Mouse (Mus musculus) liver, embryonic 16.5 days (tissue): Measurements from ENCODE around the gene Peli2. TPM values are rescaled to one million over a fixed set of nuclear protein-coding genes. Genes with fewer than 3 reads are reported as not detected.

Experiments
- ATAC-seq: fragments of 200-750 bp; cut with Nextera tagmentation; 2 replicates; pipeline ENCODE4 v1.8.0; 2017; ENCODE audit warnings: low read depth, mild to moderate bottlenecking, moderate number of reproducible peaks, moderate library complexity
- H3K27ac ChIP-seq: fragments of 300-500 bp; sonication (generic); 2 replicates; pipeline ENCODE4 v1.5.1; 2014; ENCODE audit warnings: mild to moderate bottlenecking, low read length
- H3K27me3 ChIP-seq: fragments of 300-500 bp; sonication (generic); 2 replicates; pipeline ENCODE4 v1.6.1; 2014; ENCODE audit warnings: low read depth, low read length, mixed read lengths; ENCODE audit not compliant: control insufficient read depth, insufficient read depth
- H3K36me3 ChIP-seq: fragments of 300-500 bp; sonication (generic); 2 replicates; pipeline ENCODE4 v1.6.1; 2014; ENCODE audit warnings: mild to moderate bottlenecking; ENCODE audit not compliant: control insufficient read depth, insufficient read depth
- H3K4me1 ChIP-seq: fragments of 300-500 bp; sonication (generic); 2 replicates; pipeline ENCODE4 v1.6.1; 2014; ENCODE audit warnings: low read depth, low read length, mixed read lengths; ENCODE audit not compliant: control insufficient read depth
- H3K4me2 ChIP-seq: fragments of 300-500 bp; sonication (generic); 2 replicates; pipeline ENCODE4 v1.6.1; 2014; ENCODE audit warnings: low read depth, low read length, mixed read lengths
- H3K4me3 ChIP-seq: fragments of 300-500 bp; sonication (generic); 2 replicates; pipeline ENCODE4 v1.5.1; 2014; ENCODE audit warnings: low read depth, mild to moderate bottlenecking, low read length
- H3K9ac ChIP-seq: fragments of 300-500 bp; sonication (generic); 2 replicates; pipeline ENCODE4 v1.6.1; 2014; ENCODE audit warnings: low read depth, low read length
- H3K9me3 ChIP-seq: fragments of 300-500 bp; sonication (generic); replicated peaks from 2 replicates; pipeline ENCODE4 v1.6.1; 2016; ENCODE audit warnings: low read length; ENCODE audit not compliant: control insufficient read depth
- WGBS: fragments of 180-500 bp; shearing (Covaris S2); extraction: QIAGEN DNeasy Blood & Tissue Kit; methylation state at CpG from one replicate; pipeline ENCODE4 v1.1.7; 2014; ENCODE audit not compliant: insufficient replicate concordance; 5-methylcytosine and 5-hydroxymethylcytosine counted together
- polyA plus RNA-seq: library from polyadenylated mRNA; unstranded; fragments of >200 nt; fragmentation: Nextera tagmentation; extraction: Ambion mirVana; gene quantifications from 2 replicates; pipeline ENCODE4 v1.2.1, GENCODE M21; 2015

Gene Peli2
- polyA plus RNA-seq, 1 experiment from 2014 or later = 1.7 TPM

DNA sequence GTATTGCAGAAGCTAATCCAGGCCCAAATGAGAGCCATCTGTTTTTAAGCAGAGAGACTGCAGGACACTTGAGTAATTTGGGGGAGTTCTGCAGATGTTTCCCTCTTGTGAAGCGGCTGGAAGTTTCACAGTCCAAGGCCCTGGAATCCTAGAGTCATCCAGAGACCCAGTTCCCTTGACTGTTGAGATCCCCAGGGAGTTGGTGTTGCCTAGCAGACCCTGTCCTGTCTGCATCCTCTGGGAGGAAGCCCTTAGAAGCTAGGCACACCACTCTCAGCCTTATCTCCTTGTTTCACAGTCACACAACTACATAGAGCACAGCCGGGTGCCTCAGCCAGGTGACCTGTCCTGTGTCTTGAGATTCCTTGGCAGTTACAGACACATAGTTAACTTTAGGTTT is 30.9 kb downstream of the Peli2 start:
- H3K27ac ChIP-seq = no peak overlapping the region
- ATAC-seq = no peak
- no peaks in the 10 kb centered on the region for H3K27me3 ChIP-seq
- no peaks in the 10 kb centered on the region for H3K9me3 ChIP-seq
- no peak overlapping the region for H3K9ac ChIP-seq
- no peaks in the 10 kb centered on the region for H3K36me3 ChIP-seq
- H3K4me2 ChIP-seq = no peak overlapping the region
- 55% methylated on average over 2 of the region's 2 CpGs for WGBS
- no peak overlapping the region for H3K4me3 ChIP-seq
- no peaks in the 10 kb centered on the region; the same call in 1 of the 2 replicates for H3K4me1 ChIP-seq

DNA sequence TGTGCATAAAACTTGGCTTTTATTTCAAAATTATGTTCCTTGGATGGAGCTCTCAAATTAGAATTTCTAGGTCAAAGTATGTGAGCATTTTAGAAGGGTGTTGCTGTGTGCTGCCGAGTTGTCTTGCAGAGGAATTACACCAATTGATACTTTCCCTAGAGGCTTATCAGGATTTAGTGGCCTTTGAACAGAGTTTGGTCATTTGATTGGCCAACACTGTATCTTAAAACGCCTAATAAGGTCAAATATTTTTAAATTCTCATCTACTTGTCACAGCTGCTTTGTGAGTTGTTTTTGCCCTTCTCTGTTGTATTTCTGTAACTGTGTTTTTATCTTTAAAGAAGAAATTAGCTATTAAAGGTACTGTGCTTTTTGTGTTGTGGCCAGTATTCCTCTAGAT is 32.4 kb downstream of the Peli2 start:
- Histone ChIP-seq H3K27ac (no peak overlapping the region), H3K9me3 (no peaks in the 10 kb centered on the region), H3K4me1 (no peaks in the 10 kb centered on the region; the same call in 1 of the 2 replicates), H3K9ac (no peak overlapping the region), H3K4me2 (no peak overlapping the region), H3K36me3 (no peaks in the 10 kb centered on the region), H3K27me3 (no peaks in the 10 kb centered on the region), H3K4me3 (no peak overlapping the region)
- WGBS = 41% methylated on average over 2 of the region's 2 CpGs
- ATAC-seq = no peak

DNA sequence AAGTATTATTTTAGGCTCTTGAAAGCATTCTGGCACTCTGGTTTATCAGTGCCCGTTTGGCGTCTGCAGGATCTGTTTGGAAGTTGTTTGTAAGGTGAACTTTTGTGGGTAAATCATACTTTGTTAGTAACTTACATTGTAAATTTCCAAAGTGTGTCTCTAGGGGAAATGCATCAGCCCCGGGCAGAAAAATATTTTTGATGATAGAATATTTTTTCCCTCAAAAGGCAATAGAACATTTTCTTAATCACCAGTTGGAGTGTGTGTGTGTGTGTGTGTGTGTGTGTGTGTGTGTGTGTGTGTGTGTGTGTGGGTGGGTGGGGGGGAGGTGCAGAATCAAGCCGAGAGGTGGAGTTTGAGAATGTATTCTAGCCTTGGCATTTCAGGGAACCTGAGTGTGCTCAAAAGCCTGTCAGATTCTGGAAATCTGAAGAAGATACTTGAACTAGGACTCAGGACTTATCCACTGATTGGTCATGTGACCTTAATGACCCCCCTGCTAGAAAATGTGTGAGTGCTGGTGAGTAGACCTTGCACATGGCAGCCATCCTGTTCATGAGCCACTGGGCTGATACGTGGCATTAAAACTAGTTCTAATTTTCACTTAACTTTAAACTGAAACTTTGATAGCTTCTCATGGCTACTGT is 33.4 kb downstream of the Peli2 start:
- no peak overlapping the region for H3K9ac ChIP-seq
- no peak overlapping the region for H3K4me3 ChIP-seq
- no peaks in the 10 kb centered on the region for H3K27me3 ChIP-seq
- no peak overlapping the region for H3K4me2 ChIP-seq
- no peak for ATAC-seq
- H3K27ac ChIP-seq = no peak overlapping the region
- no peaks in the 10 kb centered on the region; the same call in 1 of the 2 replicates for H3K4me1 ChIP-seq
- no peaks in the 10 kb centered on the region for H3K9me3 ChIP-seq
- WGBS = 57% methylated on average over 5 of the region's 5 CpGs
- no peaks in the 10 kb centered on the region for H3K36me3 ChIP-seq

DNA sequence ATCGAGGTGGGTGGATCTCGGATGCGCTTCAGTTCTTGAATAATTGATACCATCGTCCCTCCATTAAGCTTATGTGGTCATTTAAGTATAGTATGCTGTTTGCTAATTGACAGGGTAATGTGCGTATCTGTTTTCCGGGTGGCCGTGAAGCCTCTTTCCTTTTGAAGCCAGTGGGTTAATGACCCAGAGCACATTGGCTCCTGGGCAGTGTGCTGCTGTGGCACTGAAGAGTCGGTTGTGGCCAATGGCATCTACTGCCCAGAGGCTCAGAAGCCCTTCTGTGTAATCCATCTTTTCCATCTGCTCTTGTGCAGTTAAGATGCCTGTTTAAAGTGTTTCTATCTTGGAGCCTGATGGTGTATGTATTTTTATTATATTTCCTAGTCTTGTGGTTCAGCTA is 34.0 kb downstream of the Peli2 start:
- H3K27me3 ChIP-seq = no peaks in the 10 kb centered on the region
- no peaks in the 10 kb centered on the region for H3K9me3 ChIP-seq
- 68% methylated on average over 8 of the region's 8 CpGs for WGBS
- no peak overlapping the region for H3K27ac ChIP-seq
- no peaks in the 10 kb centered on the region for H3K36me3 ChIP-seq
- H3K4me3 ChIP-seq = no peak overlapping the region
- no peak for ATAC-seq
- no peaks in the 10 kb centered on the region; the same call in 1 of the 2 replicates for H3K4me1 ChIP-seq
- no peak overlapping the region for H3K4me2 ChIP-seq
- H3K9ac ChIP-seq = no peak overlapping the region

DNA sequence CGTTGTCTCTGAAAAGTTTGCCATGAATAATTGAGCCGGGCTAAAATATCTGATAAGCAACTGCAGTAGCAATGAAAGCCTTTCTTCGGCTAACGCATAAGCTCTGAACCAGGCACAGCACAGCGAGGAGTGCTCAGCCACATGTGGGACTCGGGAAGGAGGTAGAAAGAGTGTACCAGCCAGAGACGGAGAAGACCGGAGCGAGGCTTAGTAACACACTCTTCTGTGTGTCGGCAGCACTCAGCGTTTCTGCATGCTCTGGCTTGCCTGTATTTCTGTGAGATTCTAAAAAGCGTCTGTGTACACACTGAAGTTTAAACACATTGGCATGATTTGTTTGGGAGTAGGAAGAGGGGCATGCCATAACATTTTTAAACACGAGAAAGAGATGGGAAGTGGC is 34.5 kb downstream of the Peli2 start:
- no peak overlapping the region for H3K27ac ChIP-seq
- 70% methylated on average over 13 of the region's 13 CpGs for WGBS
- H3K4me1 ChIP-seq = no peaks in the 10 kb centered on the region; the same call in 1 of the 2 replicates
- no peak overlapping the region for H3K4me3 ChIP-seq
- no peak overlapping the region for H3K9ac ChIP-seq
- no peak for ATAC-seq
- no peak overlapping the region for H3K4me2 ChIP-seq
- H3K27me3 ChIP-seq = no peaks in the 10 kb centered on the region
- H3K9me3 ChIP-seq = no peaks in the 10 kb centered on the region
- H3K36me3 ChIP-seq = no peaks in the 10 kb centered on the region

DNA sequence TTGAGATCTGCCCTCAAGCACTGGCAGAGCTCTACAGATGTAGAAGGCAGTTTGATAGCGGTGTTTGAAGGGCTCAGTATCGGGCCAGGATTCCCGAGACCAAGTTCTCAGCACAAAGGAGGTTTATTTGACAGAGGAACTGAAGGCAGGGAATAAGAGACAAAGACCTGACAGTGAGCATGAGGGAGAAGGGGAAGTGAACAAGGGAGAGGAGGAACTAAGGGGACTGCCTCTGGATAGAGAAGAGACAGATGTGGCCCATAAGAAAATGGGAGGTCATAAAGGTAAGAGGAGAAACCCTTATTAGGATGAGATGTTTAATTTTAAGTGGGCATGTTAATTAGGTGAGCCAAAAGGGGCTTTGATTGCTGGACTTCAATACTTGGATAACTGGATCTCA is 36.5 kb downstream of the Peli2 start:
- ATAC-seq = no peak
- Histone ChIP-seq H3K9ac (no peak overlapping the region), H3K4me3 (no peak overlapping the region), H3K4me2 (no peak overlapping the region), H3K36me3 (no peaks in the 10 kb centered on the region), H3K9me3 (no peaks in the 10 kb centered on the region), H3K27ac (no peak overlapping the region), H3K27me3 (no peaks in the 10 kb centered on the region), H3K4me1 (no peaks in the 10 kb centered on the region)
- 66% methylated on average over 3 of the region's 3 CpGs for WGBS

DNA sequence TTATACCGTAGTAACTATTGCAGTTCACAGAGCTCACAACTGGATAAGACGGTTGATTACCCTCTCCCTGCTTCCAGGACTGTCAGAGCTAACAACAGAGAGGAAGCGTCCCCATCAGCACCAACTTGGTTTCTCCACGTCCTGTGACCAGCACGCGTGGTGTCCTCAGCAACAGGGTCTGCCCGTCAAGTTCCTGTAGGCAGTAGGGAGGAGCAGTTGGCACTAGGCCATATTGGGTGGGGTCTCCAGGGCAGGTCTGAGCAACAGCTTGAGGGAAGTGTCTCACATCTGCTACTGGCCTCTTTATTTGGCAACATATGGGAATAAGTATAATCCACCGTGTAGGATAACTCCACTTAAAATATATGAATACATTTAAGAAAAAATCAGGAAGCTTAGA is 37.2 kb downstream of the Peli2 start:
- no peak overlapping the region for H3K27ac ChIP-seq
- 70% methylated on average over 8 of the region's 8 CpGs for whole genome bisulfite sequencing
- no peaks in the 10 kb centered on the region for H3K4me1 ChIP-seq
- no peak overlapping the region for H3K4me3 ChIP-seq
- H3K27me3 ChIP-seq = no peaks in the 10 kb centered on the region
- H3K9ac ChIP-seq = no peak overlapping the region
- H3K36me3 ChIP-seq = no peaks in the 10 kb centered on the region
- ATAC-seq = no peak
- no peak overlapping the region for H3K4me2 ChIP-seq
- no peaks in the 10 kb centered on the region for H3K9me3 ChIP-seq

DNA sequence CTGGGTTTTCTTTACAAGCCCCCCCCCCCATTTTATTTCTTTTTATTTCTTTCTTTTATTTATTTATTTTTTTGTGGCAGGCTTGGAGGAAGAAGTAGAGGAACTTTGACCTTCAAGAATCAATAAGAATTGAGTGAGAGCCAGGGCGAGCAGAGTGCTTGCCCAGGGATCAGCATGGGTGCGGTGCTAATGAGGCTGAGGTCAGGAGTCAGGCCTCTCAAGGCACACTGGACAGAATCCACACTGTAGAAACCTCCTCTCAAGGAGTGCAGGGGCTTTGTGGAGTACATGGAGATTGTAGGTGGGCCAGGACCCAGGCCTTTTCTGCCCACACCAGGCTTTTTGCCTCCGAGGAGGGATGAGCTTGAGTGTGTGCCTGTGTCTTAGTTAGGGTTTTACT is 38.8 kb downstream of the Peli2 start:
- H3K27ac ChIP-seq = no peak overlapping the region
- H3K9ac ChIP-seq = no peak overlapping the region
- no peak for ATAC-seq
- H3K9me3 ChIP-seq = no peaks in the 10 kb centered on the region
- no peaks in the 10 kb centered on the region for H3K36me3 ChIP-seq
- no peak overlapping the region for H3K4me2 ChIP-seq
- WGBS = 66% methylated on average over 3 of the region's 3 CpGs
- no peaks in the 10 kb centered on the region for H3K27me3 ChIP-seq
- H3K4me1 ChIP-seq = no peaks in the 10 kb centered on the region
- H3K4me3 ChIP-seq = no peak overlapping the region

DNA sequence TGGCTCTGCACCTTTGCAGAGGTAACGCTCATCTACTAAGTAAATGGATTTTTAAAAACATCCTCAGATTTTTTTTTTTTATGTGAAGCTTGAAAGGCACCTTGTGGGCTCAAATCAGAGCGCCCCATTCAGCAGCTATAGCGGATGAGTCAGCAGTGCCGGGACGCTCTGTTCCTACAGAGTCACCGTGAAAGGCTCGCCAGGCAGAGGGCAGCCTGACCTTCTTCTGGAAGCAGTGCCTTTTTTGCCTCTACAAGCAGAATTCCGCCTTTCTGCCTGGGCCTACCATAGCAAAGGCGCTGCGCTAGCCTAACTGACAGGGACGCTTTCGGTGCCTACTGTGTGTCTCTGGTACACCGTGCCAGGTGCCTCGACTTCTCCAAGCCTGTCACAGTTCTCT is 41.8 kb downstream of the Peli2 start:
- 74% methylated on average over 14 of the region's 14 CpGs for WGBS
- no peak overlapping the region for H3K4me2 ChIP-seq
- no peaks in the 10 kb centered on the region for H3K27me3 ChIP-seq
- ATAC-seq = no peak
- no peak overlapping the region for H3K27ac ChIP-seq
- no peak overlapping the region for H3K9ac ChIP-seq
- no peak overlapping the region for H3K4me3 ChIP-seq
- H3K36me3 ChIP-seq = no peaks in the 10 kb centered on the region
- H3K9me3 ChIP-seq = no peaks in the 10 kb centered on the region
- H3K4me1 ChIP-seq = no peaks in the 10 kb centered on the region; the same call in 1 of the 2 replicates
